Mouse (Mus musculus) liver, adult (tissue): ENCODE results near the gene Tcf20.

Source experiments
- GATA4 ChIP-seq: IDR thresholded peaks from 2 replicates; pipeline ENCODE4 v1.6.1; 2014; ENCODE audit warnings: mild to moderate bottlenecking, low read length; ENCODE audit not compliant: insufficient replicate concordance

Tcf20 gene

DNA sequence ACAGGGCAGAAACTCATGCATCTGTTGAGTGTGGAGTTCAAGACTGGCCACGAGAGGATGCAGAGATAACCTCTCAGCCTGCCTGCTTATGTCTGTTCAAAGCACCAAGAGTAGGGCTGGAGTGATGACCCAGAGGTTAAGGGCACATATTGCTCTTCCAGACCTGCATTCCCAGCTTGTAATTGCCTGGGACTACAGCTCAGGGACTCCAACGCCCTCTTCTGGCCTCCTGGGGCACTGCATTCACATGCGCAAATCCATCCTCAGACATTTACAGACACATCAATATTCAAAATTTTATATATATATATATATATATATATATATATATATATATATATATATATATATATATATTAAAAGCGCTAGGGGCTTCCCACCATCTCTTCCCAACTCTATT lies 64.9 kb downstream of the Tcf20 start:
- TF ChIP-seq GATA4 = no peak

- no peak for TF ChIP-seq GATA4
These were observed 65.6 kb downstream of the Tcf20 start for GRCm38 (mm10) chr15:82922052-82922451.

DNA sequence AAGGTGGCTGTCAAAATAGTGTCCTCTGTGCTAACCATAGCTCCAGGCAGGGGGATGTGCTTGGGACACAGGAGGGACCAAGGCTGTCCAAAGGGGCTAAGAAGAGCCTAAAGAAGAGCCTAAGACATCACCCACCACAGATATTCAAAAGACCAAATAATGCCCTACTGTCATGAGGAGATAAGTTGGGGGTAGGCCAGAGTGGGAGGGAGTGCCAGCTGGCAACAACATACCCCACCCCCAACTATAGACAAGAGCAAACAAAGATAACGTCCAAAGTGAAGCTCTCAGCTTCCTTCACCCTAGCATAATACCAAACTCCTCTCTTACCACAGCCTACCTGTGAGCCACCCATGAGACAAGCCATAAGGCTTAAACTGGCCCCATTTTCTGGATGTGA lies 66.1 kb downstream of the Tcf20 start:
- TF ChIP-seq GATA4 = no peak

GRCm38 (mm10) chr15:82920895-82921515 lies 66.7 kb downstream of the Tcf20 start:
- TF ChIP-seq GATA4 = no peak

GRCm38 (mm10) chr15:82917965-82918364 lies 69.7 kb downstream of the Tcf20 start:
- no peak for TF ChIP-seq GATA4

DNA sequence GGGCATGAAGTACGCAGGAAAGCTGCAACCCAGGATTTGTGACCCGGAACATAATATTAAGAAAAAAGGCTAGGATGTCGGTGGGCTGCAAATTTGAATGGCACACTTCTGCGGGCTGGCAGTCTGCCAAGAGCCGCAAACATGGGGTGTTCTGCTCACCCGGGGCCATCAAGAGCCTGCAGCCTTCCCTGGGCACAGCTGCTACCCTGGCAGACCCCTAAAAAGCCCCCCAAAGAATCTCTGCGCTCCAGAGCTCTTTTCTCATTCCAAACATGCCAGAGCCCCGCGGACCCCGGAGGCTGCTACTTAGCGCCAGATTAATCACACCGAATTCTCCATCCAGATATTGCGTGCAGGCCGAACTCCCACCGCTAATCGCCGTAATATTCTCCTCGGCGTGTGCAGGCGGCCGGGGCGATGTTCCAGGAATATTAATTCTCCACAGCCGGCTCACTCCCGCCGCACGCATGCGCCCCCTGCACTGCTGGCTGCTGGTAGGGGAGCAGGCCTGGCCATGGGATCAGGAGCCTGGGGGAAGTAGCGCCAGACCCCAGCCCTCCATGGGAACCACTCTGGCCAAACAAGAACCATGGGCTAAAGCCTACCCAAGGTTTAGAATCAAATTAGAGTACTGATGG lies 70.3 kb downstream of the Tcf20 start:
- TF ChIP-seq GATA4 = no peak

DNA sequence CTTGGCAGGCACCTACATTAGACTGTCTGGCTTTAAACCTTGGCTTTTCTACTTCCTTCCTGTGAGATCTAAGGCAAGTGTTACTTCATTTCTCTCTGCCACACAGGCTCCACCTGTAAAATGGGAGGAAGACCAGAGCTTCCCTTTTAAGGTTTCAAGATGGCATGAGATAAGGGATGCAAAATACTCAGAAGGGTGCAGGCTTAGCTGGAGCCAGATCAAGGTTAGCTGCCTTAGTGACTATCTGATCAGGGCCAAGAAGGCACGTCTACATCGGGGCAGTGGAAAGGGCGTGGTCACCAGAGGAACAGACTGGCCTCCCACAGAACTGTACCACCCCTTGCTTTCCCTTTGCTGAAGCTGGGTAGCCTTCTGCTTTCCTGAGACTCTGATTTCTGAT lies 73.2 kb downstream of the Tcf20 start:
- TF ChIP-seq GATA4 = no peak

- TF ChIP-seq GATA4 = no peak
These were observed 75.7 kb downstream of the Tcf20 start for GRCm38 (mm10) chr15:82911965-82912337.

GRCm38 (mm10) chr15:82911001-82911964 lies 76.4 kb downstream of the Tcf20 start:
- TF ChIP-seq GATA4 = no peak

DNA sequence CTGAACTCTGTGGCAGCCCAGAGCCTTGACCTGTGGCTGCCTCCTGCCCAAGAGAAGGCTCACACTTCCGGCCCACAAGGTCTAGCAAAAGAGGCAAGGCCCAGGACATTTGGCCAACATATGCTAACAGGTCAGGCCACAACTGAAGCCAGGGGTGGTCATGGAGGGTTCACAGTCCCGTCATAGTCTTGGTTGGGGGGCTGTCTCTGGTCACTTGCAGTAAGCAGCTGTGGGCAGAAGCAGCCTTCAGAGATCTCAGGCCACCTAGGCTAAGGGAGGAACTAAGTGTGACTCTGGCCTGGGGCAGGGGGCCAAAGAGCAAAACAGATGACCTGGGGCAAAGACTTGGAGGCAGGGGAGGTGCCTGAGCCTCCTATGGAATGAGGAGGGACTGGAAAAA lies 77.1 kb downstream of the Tcf20 start:
- TF ChIP-seq GATA4 = no peak

GRCm38 (mm10) chr15:82909791-82910190 lies 77.9 kb downstream of the Tcf20 start:
- no peak for TF ChIP-seq GATA4

- no peak for TF ChIP-seq GATA4
These were observed 79.2 kb downstream of the Tcf20 start for GRCm38 (mm10) chr15:82908521-82908920.

GRCm38 (mm10) chr15:82907306-82907705 lies 80.4 kb downstream of the Tcf20 start:
- no peak for TF ChIP-seq GATA4

- no peak for TF ChIP-seq GATA4
These were observed 81.1 kb downstream of the Tcf20 start for GRCm38 (mm10) chr15:82906574-82907061.
